Mouse (Mus musculus) thymus, adult 2 months (tissue): ENCODE measurements around the gene Pttg1ip.

Source experiments
- CTCF ChIP-seq: fragments of 200-500 bp; IDR thresholded peaks from 2 replicates; pipeline ENCODE4 v1.5.1; 2012; ENCODE audit warnings: mild to moderate bottlenecking, control low read depth, low read length, moderate library complexity, borderline replicate concordance; ENCODE audit not compliant: control insufficient read depth, poor library complexity, insufficient read depth; ENCODE audit errors: extremely low read depth
- POLR2A ChIP-seq: fragments of 200-500 bp; IDR thresholded peaks from 2 replicates; pipeline ENCODE4 v1.6.1; 2012; ENCODE audit warnings: mild to moderate bottlenecking, low read length, control low read depth, moderate library complexity; ENCODE audit not compliant: control insufficient read depth, poor library complexity, insufficient read depth; ENCODE audit errors: extremely low read depth

- TF ChIP-seq POLR2A (peak; percentile 84; the same call in 1 of the 2 replicates), CTCF (peak; percentile 73)
Observed at GRCm38 (mm10) chr10:77622055-77622988, 40.8 kb downstream of the Pttg1ip start, which contains the start of gene Ube2g2.
